Mouse (Mus musculus) leukemia stem cell, adult 10-12 weeks (primary cell): ENCODE results near the gene Dio3. TPM values are rescaled to one million over a fixed set of nuclear protein-coding genes. Genes with fewer than 3 reads are reported as not detected.

Source experiments
- polyA plus RNA-seq: library from polyadenylated mRNA; stranded (reverse); fragments of >175 nt; gene quantifications from 2 replicates; pipeline ENCODE4 v1.2.3, GENCODE M21; 2012; ENCODE audit warnings: low replicate concordance

Dio3 gene
- polyA plus RNA-seq, result not detected in 2 replicates

DNA sequence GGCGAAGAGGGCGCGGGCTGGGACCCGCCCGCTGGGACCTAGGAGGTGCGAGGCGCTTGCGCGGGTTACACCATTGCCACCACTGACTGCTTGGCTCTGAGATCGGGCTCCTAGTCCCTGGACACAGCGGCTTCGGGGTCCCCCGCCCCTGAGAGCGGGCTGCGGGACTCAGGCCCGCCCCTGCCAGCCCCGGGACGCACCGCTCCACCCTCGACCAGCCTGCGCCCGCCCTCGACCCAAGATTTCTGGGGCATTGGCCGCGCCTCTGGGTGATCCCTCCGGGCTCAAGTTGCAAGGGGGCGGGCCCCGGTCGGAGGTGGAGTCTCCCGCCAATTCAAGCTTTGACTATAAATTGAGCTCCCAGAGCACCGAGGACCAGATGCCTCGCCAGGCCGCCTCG, at the start of gene Dio3:
Dio3 (plus strand) TSS at position 216 of the 400 bp plus-strand sequence.

Other genes starting within 250 kb of the Dio3 start
- 7.6 and 19.3 TPM in 2 replicates for gene Ppp2r5c, start 168.1 kb downstream of the Dio3 start, polyA plus RNA-seq